Mouse (Mus musculus) left cerebral cortex, adult 9 months (tissue): ENCODE data around the gene Elf2.
"Not testable (repeated sequence)": the region's sequence is repeated elsewhere in the genome, so short reads cannot be mapped to it uniquely, and the experiment has no call there.

Experiments used
- DNase-seq, 2 experiments: peaks; one replicate each; pipeline ENCODE4 v3.0.0; 2022; ENCODE audit warnings: low spot score in 2 of 2

Elf2 gene

GRCm38 (mm10) chr3:51216351-51216750 lies 124.1 kb downstream of the Elf2 start:
- not testable (repeated sequence) for DNase-seq

- no peak for DNase-seq
Measured at GRCm38 (mm10) chr3:51215681-51216080, 124.8 kb downstream of the Elf2 start.

GRCm38 (mm10) chr3:51213111-51213510 lies 127.4 kb downstream of the Elf2 start:
- DNase-seq, result no peak

GRCm38 (mm10) chr3:51210485-51210884 lies 130.0 kb downstream of the Elf2 start:
- DNase-seq, result no peak

DNA sequence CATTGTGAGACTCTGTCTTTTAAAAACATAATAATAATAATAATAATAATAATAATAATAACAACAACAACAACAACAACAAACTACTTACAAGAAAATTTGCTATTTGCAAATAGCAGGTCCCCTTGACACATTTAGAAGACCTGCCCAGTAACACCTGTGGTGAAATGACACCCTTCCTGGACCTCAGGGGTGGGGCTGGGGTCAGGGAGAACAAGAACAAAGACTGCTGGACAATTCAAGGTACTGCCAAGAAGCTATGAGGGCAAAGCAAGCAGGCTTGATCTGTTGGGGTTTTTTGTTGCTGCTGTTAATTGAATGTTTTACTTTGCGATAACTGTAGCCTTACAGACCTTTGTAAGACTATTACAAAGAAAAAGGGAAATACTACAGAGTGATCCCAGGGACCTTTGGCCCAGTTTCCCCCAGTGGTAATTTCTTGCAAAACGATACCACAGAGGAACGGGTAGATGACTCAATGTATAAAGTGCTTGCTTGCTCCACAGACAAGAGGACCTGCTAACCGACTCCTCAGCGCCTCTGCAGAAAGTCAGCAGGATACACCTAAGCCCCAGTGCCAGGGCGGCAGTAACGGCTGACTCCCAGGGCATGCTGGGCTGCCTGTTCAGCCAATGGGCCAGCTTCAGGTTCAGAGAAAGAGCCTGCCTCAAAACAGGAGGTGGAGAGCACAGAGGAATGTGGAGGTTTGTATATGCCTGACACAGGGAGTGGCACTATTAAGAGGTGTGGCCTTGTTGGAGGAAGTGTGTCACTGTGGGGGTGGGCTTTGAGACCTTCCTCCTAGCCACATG lies 130.8 kb downstream of the Elf2 start:
- DNase-seq, result no peak

GRCm38 (mm10) chr3:51208633-51209032 lies 131.8 kb downstream of the Elf2 start:
- no peak for DNase-seq

GRCm38 (mm10) chr3:51206521-51206920 lies 133.9 kb downstream of the Elf2 start:
- no peak for DNase-seq

- DNase-seq, result no peak
Measured at GRCm38 (mm10) chr3:51204897-51205296, 135.6 kb downstream of the Elf2 start.

- no peak for DNase-seq
Measured at GRCm38 (mm10) chr3:51204441-51204840, 136.0 kb downstream of the Elf2 start.

DNA sequence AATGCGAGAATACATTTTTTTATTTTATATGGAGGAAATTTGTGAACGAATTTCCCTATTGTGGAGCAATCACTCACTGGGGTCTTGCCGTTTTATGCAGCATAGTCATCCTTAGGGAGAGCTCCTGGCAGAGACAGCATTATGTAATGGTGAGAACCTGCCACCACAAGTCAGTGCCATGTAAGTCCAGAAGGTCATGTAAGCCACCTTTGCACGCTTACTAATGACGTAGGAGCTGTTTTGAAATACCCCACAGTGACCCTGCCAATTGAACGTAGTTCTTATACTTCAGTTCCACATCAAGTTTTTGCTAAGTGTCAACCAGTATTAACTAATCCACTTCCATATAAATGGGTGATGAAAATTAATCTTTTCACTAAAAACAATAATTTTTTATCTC lies 136.6 kb downstream of the Elf2 start:
- DNase-seq, result no peak
